Mouse (Mus musculus): Measurements from ENCODE around the gene 9430097D07Rik.

- TF ChIP-seq HCFC1 (IDR thresholded peaks at IDR 0.05; ENCODE audit: borderline replicate concordance, insufficient read depth, low read length) = no peak
- TF ChIP-seq ZNF384 (IDR thresholded peaks at IDR 0.05; ENCODE audit: low read depth, low read length) = no peak
- TF ChIP-seq MAFK (IDR thresholded peaks at IDR 0.05; ENCODE audit: insufficient read depth, low read depth, low read length) = no peak
- TF ChIP-seq ZC3H11A (IDR thresholded peaks at IDR 0.05; ENCODE audit: borderline replicate concordance, low read depth, low read length) = no peak
- no peak for TF ChIP-seq CHD2 (IDR thresholded peaks at IDR 0.05; ENCODE audit: low read depth, low read length)
These were observed 32.8 kb upstream of the 9430097D07Rik start for GRCm38 (mm10) chr2:32608141-32608777.
